Mouse (Mus musculus) cerebellum, adult 2 months (tissue): ENCODE data around the gene Btbd18.
"Not testable (repeated sequence)": the region's sequence is repeated elsewhere in the genome, so short reads cannot be mapped to it uniquely, and the experiment has no call there.

Experiments used
- CTCF ChIP-seq: fragments of 200-500 bp; IDR thresholded peaks from 2 replicates; pipeline ENCODE4 v1.5.1; 2011; ENCODE audit warnings: low read depth, mild to moderate bottlenecking, control low read depth, low read length, moderate library complexity, borderline replicate concordance; ENCODE audit not compliant: insufficient read depth
- POLR2A ChIP-seq: fragments of 200-500 bp; IDR thresholded peaks from 2 replicates; pipeline ENCODE4 v1.6.1; 2011; ENCODE audit warnings: low read length, control low read depth, borderline replicate concordance; ENCODE audit not compliant: insufficient read depth

- not testable (repeated sequence) for TF ChIP-seq POLR2A, CTCF
These were observed 12.7 kb downstream of the Btbd18 start for GRCm38 (mm10) chr2:84671535-84671934.
